Mouse (Mus musculus): ENCODE data around the gene Gm3633. TPM values are rescaled to one million over a fixed set of nuclear protein-coding genes. Genes with fewer than 3 reads are reported as not detected.
"Not testable (repeated sequence)": the region's sequence is repeated elsewhere in the genome, so short reads cannot be mapped to it uniquely, and the experiment has no call there.

Gene Gm3633
- not detected in 3 replicates for total RNA-seq (2017)

GRCm38 (mm10) chr14:42641817-42642216 lies at the start of gene Gm3633:
Gm3633 (minus strand) TSS chr14:42641917.
- not testable (repeated sequence) for ATAC-seq (replicated peaks; ENCODE audit: insufficient number of reproducible peaks, low FRiP score, low TSS enrichment, poor library complexity, severe bottlenecking)

DNA sequence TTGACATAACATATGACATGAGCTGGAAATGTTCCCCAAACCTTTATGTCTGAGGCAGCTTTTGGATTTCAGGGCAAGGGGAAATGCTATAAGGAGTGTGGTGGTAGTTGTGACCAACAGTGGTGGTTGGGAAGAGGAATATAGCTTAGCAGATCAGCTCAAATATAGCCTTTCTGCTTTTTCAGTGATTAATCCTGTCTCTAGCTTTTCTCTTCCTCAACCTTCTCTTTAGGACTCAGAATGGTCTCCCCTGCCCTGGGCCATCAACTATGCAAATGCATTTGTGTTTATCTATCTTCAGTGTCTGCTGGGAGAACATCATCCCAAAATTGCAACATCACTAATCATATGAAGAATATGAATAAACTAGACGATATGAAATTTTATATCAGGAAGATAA lies 13.9 kb upstream of the Gm3633 start, which contains the start of gene Gm10378:
Gm10378 (plus strand) TSS at position 301 of the 400 bp plus-strand sequence.
- not testable (repeated sequence) for ATAC-seq (replicated peaks; ENCODE audit: insufficient number of reproducible peaks, low FRiP score, low TSS enrichment, poor library complexity, severe bottlenecking)

DNA sequence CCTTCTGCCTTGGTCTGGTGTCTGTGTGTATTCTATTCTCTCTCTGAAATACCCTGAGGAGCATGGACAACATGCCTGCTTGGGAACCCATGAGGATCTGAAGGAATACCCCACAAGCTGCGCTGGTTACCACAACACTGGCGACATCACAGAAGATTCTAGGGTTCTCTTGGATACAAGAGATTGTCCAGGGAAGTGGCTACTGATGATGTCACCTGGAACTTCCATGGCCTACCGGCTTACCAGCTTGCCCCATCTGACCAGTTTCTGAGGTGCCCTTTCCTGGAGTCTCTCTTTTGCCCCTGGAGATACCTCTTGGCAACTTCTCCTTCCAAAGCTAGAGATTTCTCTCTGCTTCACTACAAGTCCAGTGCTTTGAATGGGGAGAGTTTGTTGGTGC lies 41.9 kb downstream of the Gm3633 start, which contains the start of gene Gm17124:
Gm17124 (minus strand) TSS at position 101 of the 400 bp plus-strand sequence.
- not testable (repeated sequence) for ATAC-seq (replicated peaks; ENCODE audit: insufficient number of reproducible peaks, low FRiP score, low TSS enrichment, poor library complexity, severe bottlenecking)

Other genes with a start within 250 kb of the Gm3633 start
- gene Gm8005, start 202.2 kb downstream of the Gm3633 start, total RNA-seq (2017): not detected in 3 replicates
- not detected in 3 replicates for gene Gm8011, start 178.0 kb downstream of the Gm3633 start, total RNA-seq (2017)
- gene Gm8020, start 139.6 kb downstream of the Gm3633 start, total RNA-seq (2017): not detected in 3 replicates
- not detected in 3 replicates for gene Gm8024, start 117.6 kb downstream of the Gm3633 start, total RNA-seq (2017)
- not detected in 3 replicates for gene Gm17124, start 42.0 kb downstream of the Gm3633 start, total RNA-seq (2017)
- gene Gm10378, start 14.0 kb upstream of the Gm3633 start, total RNA-seq (2017): not detected in 3 replicates
- not detected in 3 replicates for gene Gm3015, start 126.9 kb upstream of the Gm3633 start, total RNA-seq (2017)
- not detected in 3 replicates for gene Gm10377, start 156.1 kb upstream of the Gm3633 start, total RNA-seq (2017)
- not detected in 3 replicates for gene Gm21977, start 211.6 kb upstream of the Gm3633 start, total RNA-seq (2017)